Mouse (Mus musculus): ENCODE data around the gene Fbxl14.
"Not testable (repeated sequence)": the region's sequence is repeated elsewhere in the genome, so short reads cannot be mapped to it uniquely, and the experiment has no call there.

The Fbxl14 gene

GRCm38 (mm10) chr6:119470777-119471176 is 8.7 kb upstream of the Fbxl14 start:
- no peak for DNase-seq (ENCODE audit: low spot score in 2 of 2)

DNA sequence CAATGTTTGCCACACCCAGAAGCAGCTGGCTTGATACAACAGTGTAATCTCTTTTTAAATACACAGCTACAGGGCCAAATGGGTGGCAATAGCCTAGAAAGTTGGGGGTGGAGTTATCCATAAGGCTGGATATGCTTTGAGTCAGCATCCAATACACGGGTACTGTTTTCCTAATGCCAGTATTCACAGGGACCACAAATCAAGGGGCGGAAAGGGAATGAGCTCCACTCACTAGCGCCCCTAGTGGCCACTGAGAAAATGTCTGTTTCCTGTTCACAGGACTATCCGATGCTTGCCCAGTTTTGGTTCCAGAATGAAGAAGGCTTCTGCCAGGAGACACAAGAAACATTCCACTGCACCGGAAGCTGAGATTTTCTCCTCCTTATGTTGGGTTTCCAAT is 7.3 kb upstream of the Fbxl14 start:
- DNase-seq (ENCODE audit: low spot score in 2 of 2), result peak; percentile 61

GRCm38 (mm10) chr6:119472705-119473104 is 6.8 kb upstream of the Fbxl14 start:
- no peak for DNase-seq (ENCODE audit: low spot score in 2 of 2)

DNA sequence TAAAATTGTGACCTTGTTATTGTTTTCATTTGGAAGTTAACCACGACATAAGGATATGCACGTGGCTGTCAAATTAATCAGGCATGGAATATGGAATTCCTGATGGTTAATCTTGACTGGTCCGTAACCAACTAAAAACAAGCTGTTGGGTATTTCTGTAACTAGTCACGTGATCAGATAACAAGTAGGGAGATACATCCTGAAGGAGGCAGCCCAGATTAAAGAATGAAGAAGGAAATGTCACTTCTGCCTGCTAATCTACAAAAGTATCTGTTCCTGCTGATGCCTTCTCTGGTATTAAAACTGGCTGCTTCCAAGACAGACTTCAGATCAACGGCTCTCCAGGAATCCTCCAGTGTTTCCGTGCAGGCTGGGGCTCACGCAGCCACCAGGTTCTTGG is 6.0 kb upstream of the Fbxl14 start:
- DNase-seq (ENCODE audit: low spot score in 2 of 2), result no peak

- no peak for DNase-seq (ENCODE audit: low spot score in 2 of 2)
Measured at GRCm38 (mm10) chr6:119473992-119474391, 5.5 kb upstream of the Fbxl14 start.

DNA sequence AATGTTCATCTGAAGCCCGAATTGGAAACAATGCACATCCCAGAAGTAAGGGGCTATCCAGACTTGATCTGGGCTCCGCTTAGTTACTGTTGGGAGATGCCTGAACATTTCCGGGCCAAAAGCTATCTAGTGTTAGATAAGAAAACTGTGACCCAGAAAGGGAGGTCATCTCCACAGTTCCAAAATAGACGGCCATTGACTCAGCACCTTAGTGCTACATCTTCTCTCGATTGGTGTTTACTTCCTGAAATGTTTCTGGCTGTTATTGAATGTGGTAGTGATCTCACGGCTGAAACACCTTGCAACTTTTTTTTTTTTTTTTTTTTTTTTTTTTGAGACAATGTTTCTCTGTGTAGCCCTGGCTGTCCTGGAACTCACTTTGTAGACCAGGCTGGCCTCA is 3.5 kb upstream of the Fbxl14 start:
- no peak for DNase-seq (ENCODE audit: low spot score in 2 of 2)

GRCm38 (mm10) chr6:119477686-119478310 is 1.7 kb upstream of the Fbxl14 start:
- DNase-seq (ENCODE audit: low spot score in 2 of 2), result no peak

- peak; percentile 83 to 90 for DNase-seq (ENCODE audit: low spot score in 2 of 2)
Measured at GRCm38 (mm10) chr6:119478560-119479342, 717 bp upstream of the Fbxl14 start.

- peak in 1 of 2 experiments; percentile 44 for DNase-seq (ENCODE audit: low spot score in 2 of 2)
Measured at GRCm38 (mm10) chr6:119479876-119480705, 623 bp downstream of the Fbxl14 start.

- no peak for DNase-seq (ENCODE audit: low spot score in 2 of 2)
Measured at GRCm38 (mm10) chr6:119480706-119481331, 1.4 kb downstream of the Fbxl14 start.

DNA sequence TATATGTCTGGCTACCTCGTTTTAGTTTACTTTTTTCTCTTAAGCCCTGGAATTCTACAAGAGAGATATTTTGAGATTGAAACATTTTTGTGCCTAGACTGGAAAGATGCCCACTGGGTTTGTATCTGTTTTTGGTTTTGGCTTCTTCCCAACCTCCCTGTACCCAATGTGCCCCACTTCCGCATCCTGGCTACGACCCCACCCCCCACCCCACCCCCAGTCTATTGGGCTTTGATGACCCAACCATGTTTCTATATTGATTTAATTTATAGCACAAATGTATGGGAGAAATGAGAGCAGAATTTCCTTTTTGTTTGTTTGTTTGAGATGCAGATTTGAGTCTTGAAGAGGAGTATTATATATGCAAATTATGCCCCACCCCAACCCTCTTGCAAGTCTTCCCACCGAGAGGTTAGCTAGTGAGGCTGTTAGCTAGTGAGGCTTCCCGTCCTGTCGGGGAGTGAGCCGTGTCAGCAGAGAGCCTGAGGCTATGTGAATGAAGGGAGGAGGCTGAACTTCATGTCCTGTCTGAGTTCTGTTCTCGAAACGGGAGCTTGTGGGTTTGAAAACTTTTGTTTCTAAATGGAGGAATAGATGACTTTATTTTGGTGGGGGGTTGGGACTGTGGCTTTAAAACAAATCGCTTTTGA is 2.4 kb downstream of the Fbxl14 start:
- not testable (repeated sequence) for DNase-seq (ENCODE audit: low spot score in 2 of 2)

DNA sequence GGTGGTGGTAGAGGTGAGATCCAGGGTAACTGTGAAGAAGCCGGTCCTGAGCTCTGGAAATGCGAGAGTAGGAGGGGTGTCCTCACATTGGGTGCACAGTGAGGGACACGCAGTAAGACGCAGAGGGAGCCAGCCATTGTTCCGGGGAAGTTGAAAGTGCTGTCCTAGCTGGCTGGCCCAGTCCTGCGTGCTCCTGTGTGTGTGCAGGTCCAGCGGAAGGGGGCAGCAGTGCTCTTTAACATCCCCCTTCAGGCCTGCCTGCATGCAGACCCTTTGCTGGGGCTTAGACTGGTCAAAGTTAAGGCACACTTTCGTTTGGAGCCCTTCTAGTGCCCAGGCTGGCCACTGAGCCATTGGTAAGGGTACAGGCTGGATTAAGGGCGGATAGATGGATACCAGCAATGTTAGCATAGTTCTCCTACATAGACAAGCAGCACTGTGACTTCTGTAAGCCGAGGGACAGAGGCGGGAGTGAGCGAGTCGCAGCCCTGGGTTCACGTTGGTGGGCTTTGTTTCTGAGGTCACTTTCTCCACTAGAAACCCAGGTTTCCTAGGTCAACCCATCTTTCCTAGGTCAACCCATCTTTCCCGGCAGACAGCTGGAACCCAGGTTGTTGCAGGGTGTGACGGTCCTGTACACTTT is 3.6 kb downstream of the Fbxl14 start:
- peak; percentile 47 to 56 for DNase-seq (ENCODE audit: low spot score in 2 of 2)

DNA sequence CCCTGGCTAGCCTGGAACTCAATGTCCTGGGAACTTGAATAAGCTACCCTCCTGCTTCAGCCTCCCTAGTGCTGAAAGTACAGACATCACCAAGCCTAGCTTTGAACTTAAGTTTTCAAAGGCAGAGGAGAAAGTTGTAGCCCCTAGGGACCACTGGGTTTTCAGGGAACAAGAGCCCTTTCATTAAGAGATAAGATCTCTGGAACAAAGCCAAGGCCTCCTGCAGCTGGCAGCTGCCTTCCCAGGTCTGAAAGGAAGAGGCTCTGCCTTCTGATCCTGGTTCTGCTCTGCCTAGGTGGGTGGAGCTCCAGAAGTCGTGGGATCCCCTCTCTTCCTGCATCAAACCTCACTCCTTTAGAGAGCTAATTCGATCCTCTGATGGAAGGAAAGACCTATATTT is 6.0 kb downstream of the Fbxl14 start:
- DNase-seq (ENCODE audit: low spot score in 2 of 2), result no peak

- DNase-seq (ENCODE audit: low spot score in 2 of 2), result no peak
Measured at GRCm38 (mm10) chr6:119486381-119487084, 7.1 kb downstream of the Fbxl14 start.

- DNase-seq (ENCODE audit: low spot score in 2 of 2), result no peak
Measured at GRCm38 (mm10) chr6:119487085-119487458, 7.6 kb downstream of the Fbxl14 start.

DNA sequence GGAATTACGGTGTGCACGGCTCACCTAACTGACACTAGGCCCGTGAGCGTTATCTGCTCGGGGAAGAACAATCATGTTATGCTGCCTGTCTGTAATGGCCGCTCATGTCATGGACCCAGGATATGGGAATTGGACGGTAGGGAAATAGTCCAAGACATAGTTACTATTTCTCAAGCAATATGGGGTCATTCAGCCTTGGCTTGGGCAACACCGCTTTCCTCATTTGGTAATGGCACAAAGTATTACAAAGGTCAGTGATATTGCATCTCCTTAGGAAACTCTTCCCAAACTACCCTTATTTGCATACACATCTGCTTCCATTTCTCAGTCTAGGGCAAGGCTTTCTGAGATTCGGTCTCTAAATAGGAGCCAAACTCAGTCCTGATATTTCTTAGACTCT is 8.2 kb downstream of the Fbxl14 start:
- no peak for DNase-seq (ENCODE audit: low spot score in 2 of 2)

- no peak for DNase-seq (ENCODE audit: low spot score in 2 of 2)
Measured at GRCm38 (mm10) chr6:119489765-119490164, 10.3 kb downstream of the Fbxl14 start.

DNA sequence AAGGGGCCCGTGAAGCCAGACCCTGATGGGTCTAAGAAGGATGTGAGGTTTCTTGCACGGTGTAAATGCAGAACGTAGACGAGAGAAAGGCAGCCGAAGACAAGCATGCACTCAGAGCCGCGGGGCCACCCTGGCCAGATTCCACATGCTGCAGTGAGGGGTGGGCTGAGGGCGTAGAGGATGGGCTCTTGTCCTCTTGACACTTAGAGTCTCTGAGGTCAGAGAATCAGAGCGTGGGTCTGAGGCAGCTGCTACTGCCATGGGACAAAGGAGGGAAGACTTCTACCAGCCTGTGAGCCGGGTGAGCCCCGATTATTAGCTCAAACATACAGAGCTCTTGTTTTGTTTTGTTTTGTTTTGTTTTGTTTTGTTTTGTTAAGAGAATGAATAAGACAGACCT is 11.1 kb downstream of the Fbxl14 start:
- no peak for DNase-seq (ENCODE audit: low spot score in 2 of 2)

DNA sequence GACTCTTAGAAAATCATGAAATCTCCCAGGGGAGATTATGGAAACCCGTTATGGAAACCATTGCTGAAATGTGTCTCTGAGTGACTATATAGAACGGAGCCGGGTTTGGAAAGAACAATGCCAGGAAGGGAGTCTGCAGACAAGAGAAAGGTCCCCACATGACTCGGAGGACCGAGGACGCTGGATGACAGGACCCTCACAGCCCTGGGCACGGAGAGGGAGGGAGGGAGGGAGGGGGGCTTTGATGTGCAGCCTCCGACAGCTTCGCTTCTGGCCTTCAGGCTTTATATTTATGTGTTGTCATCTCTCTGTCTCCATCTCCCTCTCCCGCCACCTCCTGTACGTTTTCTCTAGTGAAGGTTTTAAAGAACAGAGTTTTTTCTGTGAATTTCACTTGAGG is 11.5 kb downstream of the Fbxl14 start:
- no peak for DNase-seq (ENCODE audit: low spot score in 2 of 2)

DNA sequence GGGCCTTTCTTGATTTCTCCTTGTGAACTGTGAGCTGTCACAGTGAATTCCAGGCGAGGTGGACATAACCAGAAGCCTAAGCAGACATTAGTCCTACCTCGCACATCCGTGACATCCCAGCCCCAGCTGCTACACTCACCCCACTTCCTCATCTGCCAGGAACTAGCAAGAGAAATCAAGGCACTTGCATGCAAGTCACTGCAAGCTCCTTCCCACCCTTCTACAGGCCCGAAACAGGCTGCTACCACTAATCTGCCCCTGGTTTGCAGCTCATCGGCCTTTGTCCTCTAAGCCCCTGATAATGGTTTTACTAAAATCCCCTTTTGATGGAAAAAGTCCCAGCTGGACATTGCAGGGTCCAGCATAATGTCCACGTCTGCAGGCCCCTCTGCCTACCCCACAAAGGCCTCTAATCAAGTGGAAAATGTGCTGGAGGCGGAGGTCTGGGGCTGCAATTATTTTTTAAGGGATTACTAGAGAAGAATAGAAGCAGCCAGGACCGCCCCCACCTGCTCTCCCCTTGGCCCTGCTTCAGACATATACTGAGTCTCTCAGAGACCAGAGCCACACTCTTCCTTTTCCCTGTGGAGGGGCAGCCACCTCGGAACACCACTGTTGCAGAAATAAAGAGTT is 12.6 kb downstream of the Fbxl14 start:
- DNase-seq (ENCODE audit: low spot score in 2 of 2), result no peak
